Mouse (Mus musculus) MEL (cell line): ENCODE measurements around the gene Gprc5a. TPM values are rescaled to one million over a fixed set of nuclear protein-coding genes. Genes with fewer than 3 reads are reported as not detected.

Experiments used
- DNase-seq: peaks from one replicate; pipeline ENCODE4 v3.0.0; 2011; ENCODE audit warnings: low read depth, low spot score
- H3K27ac ChIP-seq: 2 replicates; pipeline ENCODE4 v1.5.1; 2012; ENCODE audit warnings: low read depth, mild to moderate bottlenecking, control low read depth, low read length, moderate library complexity; ENCODE audit not compliant: control insufficient read depth
- H3K27me3 ChIP-seq, 2 experiments: fragments of 150-350 bp in 1 of 2; sonication (generic) in 1 of 2; 2 replicates each; pipeline ENCODE4 v1.6.1; 2012; ENCODE audit warnings: low read length in 2 of 2, mild to moderate bottlenecking in 2 of 2, improper control_type of control experiment in 1 of 2, moderate library complexity in 1 of 2; ENCODE audit not compliant: insufficient read depth in 2 of 2, control insufficient read depth in 1 of 2
- H3K36me3 ChIP-seq, 2 experiments: 2 replicates each; pipeline ENCODE4 v1.6.1; 2012 to 2014; ENCODE audit warnings: low read length in 2 of 2, improper control_type of control experiment in 1 of 2, inconsistent platforms in 1 of 2, mild to moderate bottlenecking in 1 of 2; ENCODE audit not compliant: insufficient read depth in 2 of 2, control insufficient read depth in 1 of 2
- H3K4me1 ChIP-seq, 2 experiments: fragments of 150-350 bp in 1 of 2; sonication (generic) in 1 of 2; 2 replicates each; pipeline ENCODE4 v1.6.1; 2012; ENCODE audit warnings: low read length in 2 of 2, improper control_type of control experiment in 1 of 2, mild to moderate bottlenecking in 1 of 2; ENCODE audit not compliant: insufficient read depth in 2 of 2, control insufficient read depth in 1 of 2
- H3K4me3 ChIP-seq, 2 experiments: fragments of 150-350 bp in 1 of 2; sonication (generic) in 1 of 2; 2 replicates each; pipeline ENCODE4 v1.5.1; 2012; ENCODE audit warnings: low read depth in 2 of 2, low read length in 2 of 2, mild to moderate bottlenecking in 2 of 2, moderate library complexity in 2 of 2, control low read depth in 1 of 2, improper control_type of control experiment in 1 of 2; ENCODE audit not compliant: control insufficient read depth in 1 of 2, insufficient read depth in 1 of 2
- H3K79me2 ChIP-seq: 2 replicates; pipeline ENCODE4 v1.6.1; 2012; ENCODE audit warnings: mild to moderate bottlenecking, low read length, moderate library complexity; ENCODE audit not compliant: control insufficient read depth, poor library complexity, insufficient read depth
- H3K9ac ChIP-seq: 2 replicates; pipeline ENCODE4 v1.6.1; 2012; ENCODE audit warnings: low read depth, mild to moderate bottlenecking, control low read depth, low read length, moderate library complexity; ENCODE audit not compliant: control insufficient read depth, poor library complexity, severe bottlenecking
- H3K9me3 ChIP-seq: fragments of 150-350 bp; sonication (generic); replicated peaks from 2 replicates; pipeline ENCODE4 v1.6.1; 2012; ENCODE audit warnings: mild to moderate bottlenecking, low read length, improper control_type of control experiment, moderate library complexity; ENCODE audit not compliant: insufficient read depth
- BHLHE40 ChIP-seq: IDR thresholded peaks from 2 replicates; pipeline ENCODE4 v1.6.1; 2012; ENCODE audit warnings: low read depth, mild to moderate bottlenecking, inconsistent platforms, low read length, improper control_type of control experiment, borderline replicate concordance
- CHD1 ChIP-seq: IDR thresholded peaks from 2 replicates; pipeline ENCODE4 v1.6.1; 2012; ENCODE audit warnings: low read depth, mild to moderate bottlenecking, inconsistent platforms, low read length, improper control_type of control experiment
- CHD2 ChIP-seq: IDR thresholded peaks from 2 replicates; pipeline ENCODE4 v1.6.1; 2011; ENCODE audit warnings: low read length, improper control_type of control experiment
- ETS1 ChIP-seq: IDR thresholded peaks from 2 replicates; pipeline ENCODE4 v1.6.1; 2012; ENCODE audit warnings: low read depth, mild to moderate bottlenecking, inconsistent platforms, low read length, improper control_type of control experiment, moderate library complexity
- GABPA ChIP-seq: IDR thresholded peaks from 2 replicates; pipeline ENCODE4 v1.6.1; 2012; ENCODE audit warnings: low read depth, mild to moderate bottlenecking, inconsistent platforms, low read length, improper control_type of control experiment, moderate library complexity
- HCFC1 ChIP-seq: IDR thresholded peaks from 2 replicates; pipeline ENCODE4 v1.6.1; 2012; ENCODE audit warnings: low read depth, mild to moderate bottlenecking, inconsistent platforms, low read length, improper control_type of control experiment, moderate library complexity
- JUND ChIP-seq: IDR thresholded peaks from 2 replicates; pipeline ENCODE4 v1.6.1; 2011; ENCODE audit warnings: low read depth, mild to moderate bottlenecking, improper control_type of control experiment, low read length
- KAT2A ChIP-seq: conservative IDR thresholded peaks from 2 replicates; pipeline ENCODE4 v1.6.1; 2012; ENCODE audit warnings: low read depth, low read length, improper control_type of control experiment, inconsistent platforms
- MEF2A ChIP-seq: IDR thresholded peaks from 2 replicates; pipeline ENCODE4 v1.6.1; 2014; ENCODE audit warnings: low read depth, mild to moderate bottlenecking, inconsistent platforms, low read length, improper control_type of control experiment; ENCODE audit not compliant: poor library complexity, insufficient replicate concordance, severe bottlenecking; ENCODE audit errors: extremely low read depth
- NELFE ChIP-seq: IDR thresholded peaks from 2 replicates; pipeline ENCODE4 v1.6.1; 2011; ENCODE audit warnings: low read depth, low read length, improper control_type of control experiment
- NRF1 ChIP-seq: IDR thresholded peaks from 2 replicates; pipeline ENCODE4 v1.6.1; 2014; ENCODE audit warnings: low read depth, mild to moderate bottlenecking, inconsistent platforms, low read length, improper control_type of control experiment, moderate library complexity; ENCODE audit not compliant: poor library complexity, insufficient read depth, severe bottlenecking
- RCOR1 ChIP-seq: IDR thresholded peaks from 2 replicates; pipeline ENCODE4 v1.6.1; 2012; ENCODE audit warnings: low read depth, mild to moderate bottlenecking, inconsistent platforms, low read length, improper control_type of control experiment
- SIN3A ChIP-seq: IDR thresholded peaks from 2 replicates; pipeline ENCODE4 v1.6.1; 2012; ENCODE audit warnings: low read length, improper control_type of control experiment, inconsistent platforms
- TCF12 ChIP-seq: IDR thresholded peaks from 2 replicates; pipeline ENCODE4 v1.6.1; 2014; ENCODE audit warnings: low read depth, mild to moderate bottlenecking, inconsistent platforms, low read length, improper control_type of control experiment, moderate library complexity
- ZC3H11A ChIP-seq: IDR thresholded peaks from 2 replicates; pipeline ENCODE4 v1.6.1; 2012; ENCODE audit warnings: low read depth, mild to moderate bottlenecking, inconsistent platforms, low read length, improper control_type of control experiment
- ZNF384 ChIP-seq: IDR thresholded peaks from 2 replicates; pipeline ENCODE4 v1.6.1; 2012; ENCODE audit warnings: low read depth, mild to moderate bottlenecking, inconsistent platforms, low read length, improper control_type of control experiment
- polyA plus RNA-seq, 2 experiments: library from polyadenylated mRNA; stranded (reverse) in 1 of 2; unstranded in 1 of 2; fragments of >175 nt in 1 of 2; fragments of >200 nt in 1 of 2; gene quantifications; 2 replicates each; pipeline versions ENCODE4 v1.2.1 to v1.2.4; 2012; ENCODE audit warnings: low replicate concordance in 2 of 2, low read depth in 1 of 2; ENCODE audit not compliant: insufficient read length in 2 of 2, insufficient read depth in 1 of 2, missing spikeins in 1 of 2
- total RNA-seq: library from RNA; depleted of rRNA; stranded (reverse); fragments of 300-350 nt; gene quantifications from 2 replicates; pipeline ENCODE4 v1.2.3, GENCODE M21; 2012

Gene Gprc5a
- total and polyA plus RNA-seq, 3 experiments: 0.06 TPM; not detected in 2

DNA sequence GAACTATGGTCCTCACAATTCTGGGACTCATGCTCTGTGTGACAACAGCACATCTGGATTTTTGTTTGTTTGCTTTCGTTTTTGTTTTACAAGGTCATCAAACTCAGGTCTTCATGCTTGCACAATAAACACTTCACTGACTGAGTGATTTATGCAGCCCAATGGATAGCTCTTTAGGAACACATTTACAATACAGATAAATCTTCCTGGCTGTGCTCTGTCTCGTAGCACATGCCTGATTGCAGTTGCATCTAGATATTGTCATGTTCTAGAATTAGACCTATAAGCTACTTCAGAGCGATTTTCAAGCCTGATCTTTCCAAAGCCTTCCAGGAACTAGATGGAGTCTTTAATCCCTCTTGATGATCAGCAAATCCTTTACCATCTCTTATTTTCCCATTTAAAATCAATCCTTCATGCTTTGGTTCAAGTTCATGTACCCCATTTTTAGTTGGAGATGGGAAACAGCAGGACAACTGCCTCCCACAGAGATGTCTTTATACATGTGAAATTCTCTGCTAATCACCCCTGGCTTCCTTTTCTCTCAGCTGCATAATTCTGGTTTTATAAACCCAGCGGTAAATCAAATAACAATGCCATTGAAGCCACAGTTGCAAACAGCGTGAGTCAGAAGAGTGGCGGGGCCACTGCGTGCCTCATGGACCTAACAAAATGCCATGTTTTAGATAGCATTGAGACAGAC, 47.1 kb downstream of the Gprc5a start:
- Histone ChIP-seq H3K79me2 (no peaks in the 10 kb centered on the region), H3K9ac (no peak overlapping the region), H3K9me3 (no peaks in the 10 kb centered on the region), H3K36me3 (no peaks in the 10 kb centered on the region), H3K27ac (no peak overlapping the region), H3K4me1 (no peaks in the 10 kb centered on the region), H3K4me3 (no peak overlapping the region), H3K27me3 (no peaks in the 10 kb centered on the region; a peak in 1 of 4 replicates)
- no peak for DNase-seq
- TF ChIP-seq GABPA (no peak), ZC3H11A (no peak), CHD2 (no peak), ETS1 (no peak), RCOR1 (no peak)

DNA sequence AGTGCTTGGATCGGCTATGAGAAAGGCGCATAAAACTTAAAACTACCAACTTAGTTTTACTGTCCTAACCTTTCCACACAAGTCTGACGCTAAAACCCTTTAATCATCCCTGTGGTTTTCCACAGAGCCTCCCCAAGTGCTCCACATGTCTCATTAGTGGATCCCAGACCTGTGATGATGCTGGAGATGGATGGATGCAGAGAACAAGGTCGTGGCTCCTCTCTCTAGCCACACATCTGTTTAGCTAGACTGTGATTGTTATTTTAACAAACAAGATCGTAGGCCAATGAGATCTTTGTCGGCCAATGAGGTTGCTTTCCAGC, 47.6 kb downstream of the Gprc5a start:
- Histone ChIP-seq H3K9ac (no peak overlapping the region), H3K27ac (no peak overlapping the region), H3K4me1 (no peaks in the 10 kb centered on the region), H3K27me3 (no peaks in the 10 kb centered on the region; a peak in 1 of 4 replicates), H3K79me2 (no peaks in the 10 kb centered on the region), H3K9me3 (no peaks in the 10 kb centered on the region), H3K4me3 (no peak overlapping the region), H3K36me3 (no peaks in the 10 kb centered on the region)
- DNase-seq: no peak
- no peak for TF ChIP-seq MEF2A
- TF ChIP-seq TCF12: no peak
- TF ChIP-seq NELFE: no peak
- no peak for TF ChIP-seq ZC3H11A
- TF ChIP-seq SIN3A: no peak
- no peak for TF ChIP-seq JUND

DNA sequence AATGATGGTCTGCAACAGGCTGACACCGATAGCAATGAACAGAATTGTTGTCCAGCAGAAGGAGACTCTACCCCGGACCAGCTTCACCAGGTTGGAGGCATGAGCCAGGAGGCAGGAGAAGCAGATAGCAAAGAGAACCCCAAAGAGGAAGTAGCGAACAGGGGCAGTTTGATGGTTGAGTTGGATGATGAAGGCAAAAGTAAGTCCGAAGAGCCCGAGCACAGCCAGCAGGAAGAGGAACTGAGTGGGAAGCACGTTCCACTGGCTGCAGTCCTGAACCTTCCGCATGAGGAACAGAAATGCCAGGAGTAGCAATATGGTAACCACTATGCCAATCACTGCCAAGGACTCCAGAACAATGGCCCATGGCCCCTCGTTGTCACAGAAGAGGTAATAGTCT, 51.0 kb downstream of the Gprc5a start:
- no peak overlapping the region for H3K9ac ChIP-seq
- H3K79me2 ChIP-seq: no peaks in the 10 kb centered on the region
- DNase-seq: no peak
- no peak for TF ChIP-seq SIN3A
- no peak for TF ChIP-seq BHLHE40
- TF ChIP-seq JUND: no peak
- no peak for TF ChIP-seq KAT2A
- TF ChIP-seq GABPA: no peak
- TF ChIP-seq CHD1: no peak
- no peak for TF ChIP-seq ZNF384
- TF ChIP-seq HCFC1: no peak
- TF ChIP-seq NRF1: no peak
- H3K27ac ChIP-seq: no peak overlapping the region
- no peak overlapping the region for H3K4me3 ChIP-seq
- no peaks in the 10 kb centered on the region for H3K4me1 ChIP-seq
- H3K9me3 ChIP-seq: no peaks in the 10 kb centered on the region
- H3K36me3 ChIP-seq: no peaks in the 10 kb centered on the region
- no peaks in the 10 kb centered on the region for H3K27me3 ChIP-seq
